Mouse (Mus musculus): Measurements from ENCODE around the gene Hmgxb4. TPM values are rescaled to one million over a fixed set of nuclear protein-coding genes. Genes with fewer than 3 reads are reported as not detected.

Hmgxb4 gene
- total and polyA plus RNA-seq, 3 experiments, result 14.8 to 52.1 (median 38.3) TPM

DNA sequence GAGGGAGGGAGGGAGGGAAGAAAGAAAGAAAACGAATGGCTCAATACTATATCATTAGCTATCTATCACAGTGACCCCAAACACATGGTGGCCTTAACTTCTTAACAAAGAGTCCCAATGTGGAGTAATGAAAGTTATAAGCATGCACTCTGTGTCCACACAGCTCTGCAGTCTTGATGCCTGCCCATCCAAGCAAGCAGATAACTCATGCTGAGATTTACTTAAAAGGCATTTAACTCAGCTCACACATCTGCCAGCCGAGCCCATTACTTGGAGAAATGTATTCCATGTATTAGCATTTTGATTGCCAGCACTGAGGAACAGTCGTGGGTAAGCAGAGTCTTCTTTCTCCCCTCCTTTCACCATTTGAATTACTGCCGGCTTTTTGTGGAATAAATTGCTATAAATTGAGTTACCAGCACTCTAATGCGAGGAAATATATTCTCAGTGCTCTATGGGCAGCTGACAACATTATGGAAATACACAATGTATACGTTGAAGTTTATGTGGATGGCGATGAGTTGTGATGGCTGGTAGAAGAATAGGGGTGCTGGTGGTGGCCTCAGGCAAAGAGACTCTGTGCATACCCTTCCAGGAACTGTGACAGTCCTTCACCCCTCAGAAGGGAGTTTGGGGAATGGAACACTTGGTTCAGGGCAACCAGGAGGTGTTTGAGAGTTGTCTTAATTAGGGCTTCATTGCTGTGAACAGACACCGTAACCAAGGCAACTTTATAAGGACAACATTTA lies 19.9 kb upstream of the Hmgxb4 start:
- Histone ChIP-seq H3K4me1 (ENCODE audit: insufficient read depth, low read depth, low read length) (no peaks in the 10 kb centered on the region), H3K36me3 (replicated peaks) (no peaks in the 10 kb centered on the region), H3K9me3 (replicated peaks) (no peaks in the 10 kb centered on the region), H3K27me3 (ENCODE audit: insufficient read depth, low read length) (peaks cover 5% of the 10 kb centered on the region), H3K4me3 (ENCODE audit: low read depth, low read length) (no peak overlapping the region)
- no peak for DNase-seq (ENCODE audit: low spot score)
- no peak for ATAC-seq (ENCODE audit: extremely low read depth, insufficient number of reproducible peaks, low FRiP score, poor library complexity, severe bottlenecking)
- TF ChIP-seq CTCF (IDR thresholded peaks at IDR 0.05; ENCODE audit: low read depth, low read length) (no peak), GATA2 (IDR thresholded peaks at IDR 0.05; ENCODE audit: borderline replicate concordance, low read depth, low read length) (no peak), GATA1 (IDR thresholded peaks at IDR 0.05; ENCODE audit: borderline replicate concordance, low read length) (no peak), POLR2AphosphoS5 (IDR thresholded peaks at IDR 0.05; ENCODE audit: insufficient replicate concordance, low read depth, low read length) (no peak), TAL1 (conservative IDR thresholded peaks at IDR 0.05; ENCODE audit: low read depth, low read length) (no peak)

DNA sequence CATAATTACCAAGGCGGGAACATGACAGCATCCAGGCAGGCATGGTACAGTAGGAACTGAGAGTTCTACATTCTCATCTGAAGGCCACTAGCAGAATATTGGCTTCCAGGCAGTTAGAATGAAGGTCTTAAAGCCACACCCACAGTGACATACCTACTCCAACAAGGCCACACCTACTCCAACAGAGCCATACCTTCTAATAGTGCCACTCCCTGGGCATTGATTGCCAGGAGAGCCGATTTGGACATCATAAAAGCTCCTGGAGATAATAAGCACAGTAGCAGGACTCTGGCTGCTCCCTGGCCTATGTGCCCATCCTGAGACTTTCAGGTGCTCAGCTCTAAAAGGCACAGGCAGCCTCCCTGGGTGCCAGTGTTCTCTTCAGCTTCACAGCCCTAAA lies 19.3 kb upstream of the Hmgxb4 start:
- Histone ChIP-seq H3K4me3 (ENCODE audit: low read depth, low read length) (no peak overlapping the region), H3K9me3 (replicated peaks) (no peaks in the 10 kb centered on the region), H3K4me1 (ENCODE audit: insufficient read depth, low read depth, low read length) (no peaks in the 10 kb centered on the region), H3K27me3 (ENCODE audit: insufficient read depth, low read length) (peaks cover 2% of the 10 kb centered on the region; the same call in 1 of the 2 replicates), H3K36me3 (replicated peaks) (no peaks in the 10 kb centered on the region)
- TF ChIP-seq TAL1 (conservative IDR thresholded peaks at IDR 0.05; ENCODE audit: low read depth, low read length) (no peak), GATA1 (IDR thresholded peaks at IDR 0.05; ENCODE audit: borderline replicate concordance, low read length) (no peak), GATA2 (IDR thresholded peaks at IDR 0.05; ENCODE audit: borderline replicate concordance, low read depth, low read length) (no peak), CTCF (IDR thresholded peaks at IDR 0.05; ENCODE audit: low read depth, low read length) (no peak), POLR2AphosphoS5 (IDR thresholded peaks at IDR 0.05; ENCODE audit: insufficient replicate concordance, low read depth, low read length) (no peak)
- ATAC-seq (ENCODE audit: extremely low read depth, insufficient number of reproducible peaks, low FRiP score, poor library complexity, severe bottlenecking), result no peak
- DNase-seq (ENCODE audit: low spot score), result no peak

DNA sequence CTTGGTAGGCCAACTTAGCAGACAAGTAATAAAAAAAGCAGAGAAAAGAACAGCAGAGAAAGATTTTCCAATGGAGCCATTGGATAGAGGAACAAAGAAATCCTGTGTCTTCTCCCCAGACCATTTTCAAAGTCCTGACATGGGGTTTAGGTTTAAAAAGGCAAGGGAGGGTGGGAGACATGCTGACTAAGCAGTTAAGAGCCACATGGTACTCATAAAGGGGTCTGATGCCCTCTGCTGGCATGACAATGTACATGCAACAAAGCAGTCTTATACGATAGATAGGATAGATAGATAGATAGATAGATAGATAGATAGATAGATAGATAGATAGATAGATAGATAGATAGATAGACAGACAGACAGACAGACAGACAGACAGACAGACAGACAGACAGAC lies 15.7 kb upstream of the Hmgxb4 start:
- peaks cover 10% of the 10 kb centered on the region; the same call in 1 of the 2 replicates for H3K27me3 ChIP-seq (ENCODE audit: insufficient read depth, low read length)
- H3K9me3 ChIP-seq (replicated peaks), result no peaks in the 10 kb centered on the region
- H3K36me3 ChIP-seq (replicated peaks), result no peaks in the 10 kb centered on the region
- TF ChIP-seq POLR2AphosphoS5 (IDR thresholded peaks at IDR 0.05; ENCODE audit: insufficient replicate concordance, low read depth, low read length), result no peak
- TF ChIP-seq CTCF (IDR thresholded peaks at IDR 0.05; ENCODE audit: low read depth, low read length), result no peak
- TF ChIP-seq GATA2 (IDR thresholded peaks at IDR 0.05; ENCODE audit: borderline replicate concordance, low read depth, low read length), result no peak
- TF ChIP-seq TAL1 (conservative IDR thresholded peaks at IDR 0.05; ENCODE audit: low read depth, low read length), result no peak
- TF ChIP-seq GATA1 (IDR thresholded peaks at IDR 0.05; ENCODE audit: borderline replicate concordance, low read length), result no peak
- DNase-seq (ENCODE audit: low spot score) (no peak), ATAC-seq (ENCODE audit: extremely low read depth, insufficient number of reproducible peaks, low FRiP score, poor library complexity, severe bottlenecking) (no peak)
- no peak overlapping the region for H3K4me3 ChIP-seq (ENCODE audit: low read depth, low read length)
- H3K4me1 ChIP-seq (ENCODE audit: insufficient read depth, low read depth, low read length), result no peaks in the 10 kb centered on the region

DNA sequence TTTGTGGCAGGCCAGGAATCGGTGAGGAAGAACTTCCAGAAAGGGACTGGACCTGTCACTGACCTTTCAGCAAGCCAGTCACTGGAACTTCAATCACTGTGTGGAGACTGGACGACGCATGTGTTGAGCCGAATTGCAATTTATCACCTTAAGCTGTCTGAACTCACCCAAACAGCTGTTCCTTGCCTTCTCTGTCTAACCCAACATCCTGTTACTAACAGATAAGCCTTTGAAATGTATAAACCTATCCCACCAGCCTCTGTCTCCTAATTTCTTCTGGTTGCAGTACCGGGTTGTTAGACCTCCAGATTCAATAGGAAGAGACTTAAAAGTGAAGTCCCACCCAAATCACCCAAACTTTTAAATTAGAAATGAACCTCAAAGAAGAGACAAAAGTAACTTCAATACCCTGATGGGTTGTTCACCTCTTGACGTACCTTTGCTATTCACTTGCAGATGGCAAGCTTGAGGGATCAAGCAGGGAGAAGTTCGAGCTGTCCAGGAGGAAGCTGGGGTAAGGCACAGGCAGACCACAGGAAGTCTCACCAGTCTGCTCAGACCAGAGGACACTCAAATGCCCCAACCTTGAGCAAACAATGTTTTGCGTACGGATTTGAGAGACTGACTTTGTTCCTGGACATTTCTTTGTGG lies 13.0 kb upstream of the Hmgxb4 start:
- DNase-seq (ENCODE audit: low spot score) (no peak), ATAC-seq (ENCODE audit: extremely low read depth, insufficient number of reproducible peaks, low FRiP score, poor library complexity, severe bottlenecking) (no peak)
- Histone ChIP-seq H3K9me3 (replicated peaks) (no peaks in the 10 kb centered on the region), H3K4me1 (ENCODE audit: insufficient read depth, low read depth, low read length) (no peaks in the 10 kb centered on the region), H3K36me3 (replicated peaks) (no peaks in the 10 kb centered on the region), H3K4me3 (ENCODE audit: low read depth, low read length) (no peak overlapping the region), H3K27me3 (ENCODE audit: insufficient read depth, low read length) (peaks cover 10% of the 10 kb centered on the region; the same call in 1 of the 2 replicates)
- TF ChIP-seq POLR2AphosphoS5 (IDR thresholded peaks at IDR 0.05; ENCODE audit: insufficient replicate concordance, low read depth, low read length) (no peak), TAL1 (conservative IDR thresholded peaks at IDR 0.05; ENCODE audit: low read depth, low read length) (no peak), CTCF (IDR thresholded peaks at IDR 0.05; ENCODE audit: low read depth, low read length) (no peak), GATA2 (IDR thresholded peaks at IDR 0.05; ENCODE audit: borderline replicate concordance, low read depth, low read length) (no peak), GATA1 (IDR thresholded peaks at IDR 0.05; ENCODE audit: borderline replicate concordance, low read length) (no peak)

DNA sequence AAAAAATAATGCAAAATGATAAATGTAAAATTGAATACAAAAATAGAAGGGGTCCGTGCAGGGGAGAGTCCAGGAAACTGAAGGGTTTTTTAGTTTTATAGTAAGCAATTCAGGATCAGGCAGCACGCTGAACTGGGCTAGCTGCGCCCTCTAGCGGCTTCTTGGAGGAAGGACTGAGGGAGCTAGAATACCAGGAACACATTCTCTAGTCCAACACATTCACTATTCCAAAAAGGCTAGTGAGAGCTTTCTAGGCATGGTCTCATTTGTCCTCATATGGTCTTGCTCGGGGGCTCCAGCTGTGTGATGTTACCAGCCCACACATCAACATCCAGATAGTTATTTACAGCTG lies 12.5 kb upstream of the Hmgxb4 start:
- DNase-seq (ENCODE audit: low spot score) (peak; percentile 19), ATAC-seq (ENCODE audit: extremely low read depth, insufficient number of reproducible peaks, low FRiP score, poor library complexity, severe bottlenecking) (peak; percentile 66)
- Histone ChIP-seq H3K36me3 (replicated peaks) (no peaks in the 10 kb centered on the region), H3K4me3 (ENCODE audit: low read depth, low read length) (no peak overlapping the region), H3K4me1 (ENCODE audit: insufficient read depth, low read depth, low read length) (no peaks in the 10 kb centered on the region), H3K9me3 (replicated peaks) (no peaks in the 10 kb centered on the region), H3K27me3 (ENCODE audit: insufficient read depth, low read length) (peaks cover 10% of the 10 kb centered on the region; the same call in 1 of the 2 replicates)
- no peak for TF ChIP-seq POLR2AphosphoS5 (IDR thresholded peaks at IDR 0.05; ENCODE audit: insufficient replicate concordance, low read depth, low read length)
- TF ChIP-seq CTCF (IDR thresholded peaks at IDR 0.05; ENCODE audit: low read depth, low read length), result peak; percentile 82

DNA sequence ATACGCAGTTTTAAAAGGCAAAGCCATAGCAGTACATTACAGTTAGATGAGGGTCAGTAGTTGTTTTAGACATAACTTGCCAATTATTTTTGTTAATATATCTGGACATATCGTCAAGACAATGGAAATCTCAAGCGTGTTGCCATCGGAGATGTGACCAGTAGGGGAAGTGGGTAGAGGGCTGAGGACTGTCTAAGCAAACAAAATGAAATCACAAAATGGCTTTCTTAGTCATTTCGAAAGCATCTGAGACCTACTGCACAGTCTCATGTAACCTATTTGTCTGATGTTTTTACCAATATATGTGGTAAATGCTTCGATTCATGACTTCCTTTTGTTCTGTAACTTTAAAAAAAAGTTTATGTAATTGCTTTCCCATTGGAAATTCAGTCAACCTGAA lies 11.3 kb upstream of the Hmgxb4 start:
- no peaks in the 10 kb centered on the region for H3K9me3 ChIP-seq (replicated peaks)
- H3K4me3 ChIP-seq (ENCODE audit: low read depth, low read length), result no peak overlapping the region
- ATAC-seq (ENCODE audit: extremely low read depth, insufficient number of reproducible peaks, low FRiP score, poor library complexity, severe bottlenecking), result no peak
- no peaks in the 10 kb centered on the region for H3K4me1 ChIP-seq (ENCODE audit: insufficient read depth, low read depth, low read length)
- H3K36me3 ChIP-seq (replicated peaks), result no peaks in the 10 kb centered on the region
- TF ChIP-seq GATA1 (IDR thresholded peaks at IDR 0.05; ENCODE audit: borderline replicate concordance, low read length) (no peak), TAL1 (conservative IDR thresholded peaks at IDR 0.05; ENCODE audit: low read depth, low read length) (no peak), CTCF (IDR thresholded peaks at IDR 0.05; ENCODE audit: low read depth, low read length) (no peak), POLR2AphosphoS5 (IDR thresholded peaks at IDR 0.05; ENCODE audit: insufficient replicate concordance, low read depth, low read length) (no peak), GATA2 (IDR thresholded peaks at IDR 0.05; ENCODE audit: borderline replicate concordance, low read depth, low read length) (no peak)
- 0 out of 2 replicates have a peak, but pooled peaks cover 8% of the 10 kb centered on the region for H3K27me3 ChIP-seq (ENCODE audit: insufficient read depth, low read length)
- no peak for DNase-seq (ENCODE audit: low spot score)

All from G1E (cell line).